Mouse (Mus musculus) gastrocnemius, adult 8-10 months (tissue): ENCODE measurements at regions not wholly inside any gene's neighbourhood (a gene's known extent, or its start where the extent isn't known, plus 50 kb on each side); places are given as distances from the start of the nearest gene placed in this dataset.

Experiments used
- DNase-seq, 2 experiments: peaks; one replicate each; pipeline ENCODE4 v3.0.0; 2022; ENCODE audit warnings: low spot score in 2 of 2

DNA sequence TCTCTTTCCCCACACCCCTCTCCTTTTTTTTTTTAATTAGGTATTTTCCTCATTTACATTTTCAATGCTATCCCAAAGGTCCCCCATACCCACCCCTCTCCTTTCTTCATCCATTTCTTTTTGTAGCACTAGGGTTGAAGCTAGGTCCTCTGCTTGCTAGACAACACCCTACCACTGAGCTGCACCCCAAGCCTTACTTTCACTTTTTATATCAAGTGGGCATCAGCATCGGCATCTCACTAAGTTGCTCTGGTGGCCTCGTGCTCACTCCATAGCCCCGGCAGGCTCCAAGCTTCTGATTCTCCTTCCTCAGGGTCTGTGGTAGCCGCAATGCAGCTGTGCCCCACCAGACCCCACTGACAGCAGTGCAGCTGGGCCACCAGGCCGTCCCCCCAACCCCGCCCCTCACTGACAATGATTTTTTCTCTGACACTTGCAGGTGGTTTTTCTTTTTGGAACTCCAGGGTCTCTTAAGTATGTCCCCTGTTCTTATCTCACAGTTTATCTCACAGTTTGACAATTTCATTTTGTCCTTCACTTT lies 77.5 kb downstream of the Nufip1 start:
- no peak for DNase-seq

DNA sequence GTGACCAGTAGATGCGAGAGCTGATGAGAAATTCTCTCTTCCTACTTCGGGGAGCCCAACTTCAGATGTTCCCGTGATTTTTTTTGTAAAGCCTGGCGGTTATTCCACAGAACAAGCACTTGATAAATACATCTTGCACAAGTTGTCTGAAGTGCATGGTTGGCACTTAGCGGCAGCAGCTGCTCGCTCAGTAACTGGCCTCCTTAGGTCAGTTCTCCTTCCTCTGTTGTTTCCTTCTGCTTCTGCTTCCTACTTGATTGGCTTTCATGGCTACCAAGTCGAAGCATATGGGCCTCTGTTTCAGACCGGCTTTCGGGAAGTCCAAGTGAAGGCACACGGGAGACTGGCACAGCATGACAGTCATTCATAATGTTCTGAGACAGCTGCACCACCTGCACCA lies 84.6 kb downstream of the Nufip1 start:
- DNase-seq: no peak

DNA sequence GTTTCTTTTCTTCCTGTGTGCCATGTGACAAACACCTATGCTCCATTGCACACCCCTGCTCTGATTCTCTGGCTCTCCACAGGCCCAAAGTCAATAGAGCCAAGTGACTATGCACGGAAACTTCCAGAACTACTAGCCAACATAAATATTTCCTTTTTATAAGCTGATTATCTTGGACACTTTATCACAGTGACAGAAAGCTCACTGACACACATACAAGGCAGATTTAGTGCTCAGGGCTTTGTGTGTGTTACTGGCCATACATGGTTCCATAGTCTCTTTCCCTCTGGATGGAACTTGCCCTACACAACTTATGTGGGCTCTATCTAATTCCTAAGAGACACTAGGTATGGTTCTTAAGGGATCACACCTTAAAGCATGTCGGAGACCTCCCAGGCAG lies 86.7 kb downstream of the Nufip1 start:
- no peak for DNase-seq

DNA sequence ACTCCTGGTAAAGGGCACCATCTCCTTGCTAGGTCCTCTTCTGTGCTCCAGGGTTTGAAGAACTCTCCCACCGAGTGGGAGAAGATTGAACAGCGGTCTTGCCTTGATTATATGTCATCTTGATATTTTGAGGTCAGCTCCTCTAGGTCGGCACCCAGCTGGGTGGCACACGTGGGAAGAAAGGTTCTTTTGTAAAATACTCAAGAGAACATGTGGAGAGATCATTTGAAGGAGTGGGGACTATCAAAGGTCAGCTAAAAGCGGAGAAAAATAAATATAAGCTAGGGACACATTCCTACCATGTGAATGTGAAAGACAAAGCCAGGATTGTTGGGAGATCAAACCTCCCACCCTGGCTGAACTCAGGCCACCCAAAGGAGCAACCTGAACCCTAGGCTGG lies 87.7 kb downstream of the Nufip1 start:
- no peak for DNase-seq

DNA sequence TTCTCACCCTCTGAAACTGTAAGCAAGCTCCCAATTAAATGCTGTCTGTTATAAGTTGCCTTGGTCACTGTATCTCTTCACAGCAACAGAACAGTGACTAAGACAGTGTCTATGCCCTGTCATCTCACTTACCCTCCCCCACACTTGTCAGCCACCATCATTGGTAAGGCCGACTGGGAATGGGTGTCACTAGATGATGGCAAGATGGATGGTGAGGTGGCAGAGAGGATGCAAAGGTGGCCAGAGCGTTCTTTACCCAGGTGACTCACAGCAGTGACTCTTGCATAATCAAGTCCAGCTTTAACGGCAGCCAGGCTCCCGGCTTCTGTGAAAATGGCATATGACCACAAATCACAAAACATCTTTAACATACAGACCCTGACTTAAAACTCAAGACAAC lies 91.9 kb downstream of the Nufip1 start:
- no peak for DNase-seq

DNA sequence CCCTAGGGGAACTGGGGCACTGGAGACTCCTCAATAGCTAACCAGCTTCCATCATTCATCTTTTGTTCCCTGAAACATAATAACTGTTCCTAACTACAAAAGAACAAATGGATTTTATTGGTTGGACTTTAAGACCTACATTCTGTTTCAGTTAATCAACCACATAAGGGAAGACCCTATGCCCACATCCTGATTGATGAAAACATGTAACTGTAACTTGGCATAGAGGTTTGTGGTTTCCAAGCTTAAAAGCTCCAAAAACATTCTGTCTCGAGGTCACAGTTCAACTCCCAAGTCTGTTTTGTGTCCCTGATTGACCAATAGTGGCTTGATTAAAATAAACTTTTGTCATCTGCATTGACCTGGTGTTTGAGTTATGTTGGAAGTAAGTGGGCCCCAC lies 92.4 kb downstream of the Nufip1 start:
- DNase-seq: no peak

DNA sequence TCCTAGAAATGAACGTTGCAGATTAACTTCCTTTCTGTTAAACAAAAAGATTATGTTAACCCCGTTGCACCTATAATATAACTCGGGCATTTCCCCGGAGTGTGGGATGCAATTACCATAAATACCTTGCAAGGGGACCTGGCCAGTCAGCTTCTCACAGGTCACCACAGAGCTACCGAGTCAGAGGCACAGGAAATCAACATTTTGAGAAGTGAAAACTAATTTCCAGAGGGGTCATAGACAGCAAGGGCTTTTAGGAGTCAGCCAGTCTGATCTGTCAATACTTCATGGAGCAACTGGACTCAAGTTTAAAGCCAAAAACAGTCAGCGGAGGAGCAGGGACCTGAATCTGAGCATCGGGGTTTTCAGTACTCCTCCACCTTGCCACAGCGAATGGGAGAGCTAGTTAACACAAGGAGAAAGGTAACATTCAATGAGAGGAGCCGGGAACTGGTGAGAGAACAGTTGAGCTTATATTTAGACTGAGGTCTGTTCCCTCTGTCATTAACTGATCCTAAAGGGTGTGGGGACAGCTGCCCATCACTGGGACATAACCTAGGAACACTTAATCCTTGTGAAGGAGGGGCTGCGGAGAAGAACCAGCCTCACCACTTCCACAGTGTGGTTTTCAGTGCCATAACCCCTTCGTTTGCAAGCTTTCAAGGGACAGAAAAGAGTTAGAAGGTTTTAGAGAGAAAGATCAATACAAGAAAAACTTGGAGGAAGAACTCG lies 105.9 kb downstream of the Nufip1 start:
- no peak for DNase-seq

DNA sequence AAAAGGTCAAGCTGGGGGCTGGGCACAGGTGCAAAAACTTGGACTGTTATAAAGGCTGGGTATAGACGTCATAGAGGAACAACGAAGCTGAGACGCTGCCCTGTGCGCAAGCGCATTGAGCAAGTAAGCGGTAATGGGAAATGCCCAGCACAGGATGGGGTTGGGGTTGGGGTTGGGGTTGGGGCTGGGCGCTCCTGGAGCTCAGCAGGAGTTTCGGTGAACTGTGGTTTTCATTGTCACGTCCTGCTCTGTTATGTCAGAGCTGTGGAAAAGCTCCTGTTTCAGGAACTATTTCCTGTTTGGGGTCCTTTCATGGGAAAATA lies 106.4 kb downstream of the Nufip1 start:
- DNase-seq: peak in 1 of 2 experiments; percentile 13

DNA sequence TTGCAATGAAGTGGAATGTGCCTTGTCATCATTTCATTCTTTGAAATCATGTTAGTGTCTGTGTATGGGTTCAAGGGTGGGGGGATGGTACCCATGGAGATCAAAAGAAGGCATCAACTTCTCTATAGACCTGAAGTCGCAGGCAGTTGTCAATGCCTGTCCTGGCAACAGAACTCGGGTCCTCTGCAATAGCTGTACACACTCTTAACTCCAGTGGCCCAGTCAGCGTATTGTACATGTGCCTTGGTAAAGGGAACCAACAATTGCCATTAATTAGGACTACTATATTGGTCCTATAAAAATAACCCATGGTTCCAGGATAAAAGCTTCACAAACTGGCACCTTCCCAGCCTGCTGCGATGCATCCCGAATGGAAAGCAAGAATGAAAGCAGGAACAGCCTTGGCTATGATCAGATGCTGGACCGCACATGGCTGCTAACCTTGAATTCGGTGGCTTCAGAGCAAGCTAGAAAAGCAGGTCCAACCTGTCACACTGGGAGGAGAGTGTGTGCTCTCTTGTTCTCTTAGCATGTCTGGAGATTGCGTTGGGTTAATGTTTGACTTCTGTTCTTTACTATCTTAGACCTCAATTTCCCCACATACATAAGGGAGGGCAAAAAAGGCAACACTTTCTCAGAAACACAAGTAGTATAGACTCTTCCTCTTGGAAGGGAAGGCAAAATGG lies 107.0 kb downstream of the Nufip1 start:
- no peak for DNase-seq

DNA sequence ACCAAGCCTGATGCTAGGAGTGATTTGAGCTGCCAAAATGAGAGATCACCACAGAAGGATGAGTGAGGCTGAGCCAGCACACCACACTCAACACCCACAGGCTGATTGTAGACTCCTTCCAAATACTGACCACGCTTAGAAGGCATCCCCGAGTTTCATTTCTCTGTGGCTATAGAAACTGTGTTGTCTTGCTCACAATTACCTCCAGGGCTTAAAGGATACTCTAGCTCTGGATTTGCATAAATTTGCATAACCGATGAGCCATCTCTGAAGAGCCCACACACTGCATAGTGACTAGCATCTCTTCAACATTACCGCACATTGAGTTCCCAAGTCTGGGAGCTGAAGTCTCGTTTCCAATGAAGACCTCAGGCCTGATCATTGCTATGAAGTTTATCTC lies 110.3 kb downstream of the Nufip1 start:
- DNase-seq: no peak

DNA sequence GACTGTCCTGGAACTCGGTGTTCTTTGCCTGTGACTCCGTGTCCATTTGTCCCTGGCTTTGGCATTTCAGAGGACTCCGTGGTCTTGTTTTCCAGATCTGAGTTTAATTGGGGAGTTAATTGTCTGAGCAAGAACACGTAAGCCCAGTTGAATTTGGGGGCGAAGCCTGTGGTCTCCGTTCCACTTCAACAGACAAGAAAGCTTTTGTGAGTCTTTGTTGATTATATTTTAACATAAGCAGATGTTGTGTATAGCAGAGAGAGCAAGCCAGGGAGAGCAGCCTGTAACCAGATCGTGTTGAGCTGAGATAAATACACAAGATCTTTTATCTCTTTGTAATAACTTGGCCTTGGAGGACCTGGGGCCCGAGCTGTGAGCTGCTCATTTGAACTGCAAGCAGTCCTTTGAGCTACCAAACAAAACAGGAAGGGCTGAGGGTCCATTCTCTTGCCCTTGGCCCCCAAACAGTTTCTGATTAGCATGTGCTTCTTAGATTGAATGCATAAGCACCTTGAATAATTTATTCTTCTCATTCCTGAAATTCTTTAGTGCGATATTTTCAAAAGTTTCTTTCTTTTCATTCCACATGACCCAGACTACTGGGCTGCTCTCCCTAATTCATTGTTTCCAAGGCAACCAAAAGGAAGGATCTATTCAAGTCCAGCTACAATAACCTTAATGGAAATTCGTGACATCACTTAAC lies 111.1 kb downstream of the Nufip1 start:
- DNase-seq: peak in 1 of 2 experiments; percentile 6

DNA sequence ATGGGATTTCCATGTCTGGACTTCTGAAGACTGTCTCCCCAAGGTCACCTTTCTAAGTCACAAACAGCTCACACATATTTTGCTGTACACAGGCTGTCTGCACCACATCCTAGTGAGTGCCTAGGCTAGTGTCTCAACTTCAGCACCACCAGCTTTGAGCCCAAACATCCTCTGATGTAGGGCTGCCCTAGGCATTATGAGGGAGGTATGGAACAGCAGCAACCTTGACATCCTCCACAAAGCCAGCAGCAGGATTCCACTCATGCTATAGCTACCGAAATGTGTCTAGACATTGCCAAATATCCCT lies 111.6 kb downstream of the Nufip1 start:
- DNase-seq: no peak

DNA sequence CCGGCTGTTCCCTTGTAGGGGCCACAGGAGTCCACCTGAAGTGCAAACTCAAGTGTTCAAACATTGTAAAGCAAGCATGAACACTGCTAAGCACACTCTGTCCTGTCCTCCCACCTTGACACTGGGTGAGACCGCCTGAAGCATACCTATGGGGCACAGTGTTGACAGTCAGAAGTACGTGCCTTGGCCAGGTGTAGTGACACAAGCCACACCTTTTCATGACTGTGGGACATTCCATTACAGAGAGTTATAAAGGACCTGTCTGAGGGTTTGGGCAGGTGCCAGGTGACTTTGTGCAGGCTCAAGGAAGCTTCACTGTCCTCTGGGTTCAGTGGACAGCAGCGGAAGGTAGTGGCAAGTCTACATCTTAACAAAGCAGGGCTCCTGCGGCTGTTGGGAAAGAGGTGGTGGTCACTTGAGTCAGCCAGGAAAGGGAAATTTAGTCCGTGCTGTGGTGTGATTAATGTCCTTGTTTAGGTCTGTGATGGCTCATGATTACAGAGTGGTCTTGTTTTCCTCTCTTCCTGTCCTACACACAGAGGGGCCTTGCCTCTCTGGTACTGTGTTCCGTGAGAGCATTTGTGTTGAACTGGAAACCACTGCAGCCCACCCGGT lies 112.5 kb downstream of the Nufip1 start:
- no peak for DNase-seq

DNA sequence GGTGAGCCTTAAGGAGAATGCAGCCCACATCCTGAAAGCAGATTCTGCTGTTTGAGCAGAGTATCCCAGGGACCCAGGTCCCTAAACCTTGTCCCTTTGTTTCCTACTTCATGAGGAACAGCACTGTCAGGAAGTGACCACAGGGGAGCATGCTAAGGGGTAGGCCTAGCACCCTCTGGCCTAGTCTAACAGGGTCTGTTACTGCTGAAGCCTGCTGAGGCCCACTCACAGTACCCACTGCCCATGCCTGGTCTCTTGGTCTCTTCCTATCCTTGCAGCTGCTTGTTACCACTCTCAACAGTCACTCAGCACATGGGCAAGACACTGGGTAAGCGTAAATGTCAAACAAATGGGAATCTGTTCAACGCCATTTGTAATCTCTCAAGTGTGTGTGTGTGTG lies 113.2 kb downstream of the Nufip1 start:
- no peak for DNase-seq

DNA sequence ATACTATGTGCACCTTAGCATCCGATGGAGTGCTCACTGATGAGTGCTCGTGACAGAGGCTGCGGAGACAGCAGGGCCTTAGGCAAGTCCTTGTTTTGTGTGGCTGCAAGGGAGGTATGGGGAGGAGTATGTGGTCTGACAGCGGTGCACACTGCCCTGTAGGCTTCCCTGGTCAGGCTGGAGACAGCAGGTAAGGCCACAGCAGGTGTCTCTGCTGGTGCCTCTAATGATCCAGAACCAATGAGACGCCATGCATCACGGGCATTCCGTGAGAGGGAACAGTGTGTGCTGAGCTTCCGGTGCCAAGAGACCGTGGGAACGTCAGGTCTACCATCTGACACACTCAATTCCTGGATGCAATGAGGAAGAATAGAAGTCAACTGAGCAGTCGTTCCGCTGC lies 114.8 kb downstream of the Nufip1 start:
- DNase-seq: no peak

DNA sequence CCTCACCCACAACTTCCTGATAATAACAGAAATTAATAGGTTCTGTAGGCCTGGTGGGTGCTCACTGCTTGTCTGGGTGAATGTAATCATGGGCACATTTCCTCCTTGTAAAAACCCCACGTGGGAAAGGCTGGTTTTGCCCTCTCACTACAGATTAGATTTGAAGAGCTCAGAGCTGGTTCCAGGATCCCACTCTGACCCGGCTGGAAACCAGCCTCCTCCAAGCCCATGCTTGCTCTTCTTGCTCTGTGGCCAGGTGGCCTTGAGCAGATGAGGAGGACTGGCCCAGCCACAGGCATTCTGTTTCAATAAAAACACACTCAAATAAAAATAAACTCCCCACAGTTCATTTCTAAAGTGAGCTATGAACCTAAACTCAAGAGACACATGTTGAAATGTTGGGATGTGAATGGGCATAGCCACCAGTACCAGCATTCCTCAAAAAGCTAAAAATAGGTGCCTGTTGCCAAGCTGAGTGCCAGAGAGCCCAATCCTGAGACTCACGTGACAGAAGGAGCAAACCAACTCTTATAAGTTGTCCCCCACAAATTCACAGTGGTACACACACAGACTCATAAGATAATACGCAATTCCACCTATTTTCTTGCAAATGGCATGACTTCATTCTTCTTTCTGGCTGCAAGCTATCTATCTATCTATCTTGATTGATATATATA lies 116.1 kb downstream of the Nufip1 start:
- DNase-seq: no peak

DNA sequence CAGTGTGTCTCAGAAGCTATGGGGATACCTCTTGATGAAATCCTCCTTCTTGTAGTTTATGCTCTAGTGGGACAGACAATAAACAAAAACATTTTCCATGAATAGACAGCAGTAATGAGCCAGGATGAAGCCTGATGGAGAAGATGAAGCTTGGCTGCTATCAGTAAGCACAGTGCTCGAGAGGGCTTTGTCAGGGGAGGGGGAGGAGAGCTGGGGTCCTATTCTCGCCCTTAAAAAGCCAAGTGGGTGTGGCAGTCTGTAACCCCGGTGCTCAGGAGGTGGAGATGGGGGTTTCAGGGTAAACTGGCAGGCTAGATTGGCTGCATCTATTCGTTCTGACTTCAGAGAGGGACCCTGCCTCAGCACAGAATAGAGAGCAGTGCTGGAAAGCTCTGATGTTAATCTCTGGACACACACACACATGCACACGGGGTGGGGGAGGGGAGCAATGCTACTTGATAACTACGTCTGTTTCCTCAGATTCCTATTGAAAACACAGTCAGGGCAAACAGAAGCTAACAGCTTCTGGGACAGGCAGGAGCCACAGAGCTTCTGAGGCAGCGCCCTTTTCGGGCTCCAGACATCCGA lies 118.4 kb downstream of the Nufip1 start:
- DNase-seq: no peak

DNA sequence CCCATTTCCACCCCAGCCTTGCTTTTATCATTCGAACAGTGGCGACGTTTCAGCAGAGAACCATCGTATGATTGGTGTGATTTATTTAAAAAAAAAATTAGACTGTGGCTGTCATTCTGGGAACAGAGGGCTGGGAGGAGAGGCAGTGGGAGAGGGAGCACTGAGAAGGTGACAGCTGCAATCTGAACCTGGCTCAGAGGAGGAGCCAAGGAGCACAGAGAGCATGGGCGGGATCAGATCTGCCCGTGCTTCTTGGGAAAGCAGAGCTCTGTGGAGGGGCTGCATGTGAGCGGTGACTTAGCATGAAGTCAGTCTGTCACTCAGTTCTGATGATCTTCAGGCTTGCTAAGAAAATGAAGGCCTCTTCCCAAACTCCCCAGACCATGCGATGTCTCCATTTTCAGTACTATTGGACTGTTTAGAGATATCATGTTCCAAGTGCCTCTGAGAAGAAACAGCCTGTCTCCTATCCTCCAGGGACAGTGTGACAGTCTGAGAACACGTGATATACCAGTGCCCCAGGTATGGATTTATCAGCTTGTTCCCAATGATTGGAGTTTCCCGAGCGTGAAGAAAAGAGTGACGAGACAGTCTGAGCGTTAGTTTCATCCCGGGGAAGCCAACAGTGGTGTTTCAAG lies 129.3 kb downstream of the Nufip1 start:
- DNase-seq: no peak

DNA sequence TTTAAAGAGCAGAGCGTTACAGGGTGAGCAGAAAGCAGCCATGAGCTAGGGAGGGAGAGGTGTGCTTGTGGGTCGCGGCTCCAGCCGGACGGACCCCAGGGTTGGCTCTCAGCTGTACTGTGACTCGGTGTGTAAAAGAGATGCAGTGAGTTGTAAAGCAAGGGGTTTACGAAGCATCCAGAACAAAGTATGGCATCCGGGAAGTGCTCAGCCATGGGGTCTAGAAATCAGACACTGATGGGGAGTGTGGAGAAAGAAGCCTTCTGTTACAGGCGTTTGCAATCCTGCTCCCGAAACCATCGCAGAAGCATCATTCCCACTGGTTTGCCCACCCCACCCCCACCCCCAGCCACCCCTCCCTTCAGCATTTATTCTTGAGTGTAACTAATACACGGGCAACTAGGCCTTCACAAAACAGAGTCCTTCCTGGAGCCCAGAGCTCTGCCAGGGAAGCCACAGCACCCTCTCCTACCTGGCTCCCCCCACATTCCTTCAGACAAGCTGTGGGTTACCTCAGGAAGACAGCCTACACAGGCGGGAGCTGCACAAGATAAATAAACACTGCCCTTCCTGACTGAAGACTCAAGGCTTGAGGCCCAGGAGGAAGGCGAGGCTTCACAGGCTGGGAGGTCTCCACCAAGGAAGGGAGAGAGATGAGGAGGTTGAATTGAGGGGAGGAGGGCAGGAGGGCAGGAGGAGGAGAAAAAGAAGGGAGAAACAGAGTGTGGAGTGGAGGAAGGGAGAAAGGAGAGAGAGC lies 133.1 kb downstream of the Nufip1 start:
- DNase-seq: no peak
